Mouse (Mus musculus) inflammation-experienced regulatory T-cells, adult 6 months (primary cell): ENCODE results near the gene Cobll1. TPM values are rescaled to one million over a fixed set of nuclear protein-coding genes. Genes with fewer than 3 reads are reported as not detected.

ENCODE experiments used
- ATAC-seq: one replicate; pipeline ENCODE4 v1.8.0; 2017
- polyA plus RNA-seq, 3 experiments: library from polyadenylated mRNA; unstranded; fragments of 100-300 nt; shearing (Covaris generic); gene quantifications; one replicate each; pipeline ENCODE4 v1.2.1; 2017

Cobll1 gene
- polyA plus RNA-seq, 3 experiments from 2014 or later: 3.6 to 8.8 (median 3.6) TPM

GRCm38 (mm10) chr2:65236644-65237043 lies 2.6 kb downstream of the Cobll1 start:
- ATAC-seq: no peak

DNA sequence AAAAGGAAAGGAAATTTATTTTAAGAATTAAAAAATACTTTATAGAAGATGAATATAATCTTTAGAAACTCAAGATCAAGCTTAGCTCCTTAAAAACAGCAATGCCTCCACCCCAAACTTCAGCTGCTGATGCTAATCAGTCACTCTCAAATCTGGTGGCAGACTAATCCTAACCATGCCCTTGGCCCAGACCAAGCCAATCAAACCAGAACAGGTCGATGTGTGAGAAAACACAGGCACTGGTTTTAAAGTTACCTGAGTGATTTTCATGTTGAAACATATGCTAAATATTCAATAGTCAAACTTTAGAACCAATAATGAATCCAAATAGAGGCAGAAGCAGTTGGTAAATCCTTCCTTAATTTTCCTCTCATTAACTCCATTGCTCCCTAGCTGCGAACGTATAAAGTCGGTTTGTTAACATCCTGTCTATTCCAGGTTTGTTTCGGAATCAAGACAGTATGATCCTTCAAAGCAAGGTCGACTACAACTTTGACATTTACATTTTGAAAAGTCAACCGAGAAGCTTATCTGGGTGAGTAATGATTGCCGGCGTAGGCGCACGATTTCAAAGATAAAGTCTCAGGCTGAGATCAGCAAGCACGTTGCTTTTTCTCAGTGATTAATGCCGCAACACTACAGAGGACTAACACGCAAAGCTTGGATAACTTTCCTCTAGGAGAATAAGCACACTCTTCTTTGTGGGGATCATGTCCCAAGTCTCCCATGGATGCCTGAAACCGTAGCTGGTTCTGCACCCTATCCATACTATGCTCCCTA lies 6.3 kb downstream of the Cobll1 start:
- peak; percentile 53 for ATAC-seq

- no peak for ATAC-seq
Observed at GRCm38 (mm10) chr2:65228426-65228825, 10.8 kb downstream of the Cobll1 start.

GRCm38 (mm10) chr2:65227898-65228290 lies 11.3 kb downstream of the Cobll1 start:
- ATAC-seq: no peak

DNA sequence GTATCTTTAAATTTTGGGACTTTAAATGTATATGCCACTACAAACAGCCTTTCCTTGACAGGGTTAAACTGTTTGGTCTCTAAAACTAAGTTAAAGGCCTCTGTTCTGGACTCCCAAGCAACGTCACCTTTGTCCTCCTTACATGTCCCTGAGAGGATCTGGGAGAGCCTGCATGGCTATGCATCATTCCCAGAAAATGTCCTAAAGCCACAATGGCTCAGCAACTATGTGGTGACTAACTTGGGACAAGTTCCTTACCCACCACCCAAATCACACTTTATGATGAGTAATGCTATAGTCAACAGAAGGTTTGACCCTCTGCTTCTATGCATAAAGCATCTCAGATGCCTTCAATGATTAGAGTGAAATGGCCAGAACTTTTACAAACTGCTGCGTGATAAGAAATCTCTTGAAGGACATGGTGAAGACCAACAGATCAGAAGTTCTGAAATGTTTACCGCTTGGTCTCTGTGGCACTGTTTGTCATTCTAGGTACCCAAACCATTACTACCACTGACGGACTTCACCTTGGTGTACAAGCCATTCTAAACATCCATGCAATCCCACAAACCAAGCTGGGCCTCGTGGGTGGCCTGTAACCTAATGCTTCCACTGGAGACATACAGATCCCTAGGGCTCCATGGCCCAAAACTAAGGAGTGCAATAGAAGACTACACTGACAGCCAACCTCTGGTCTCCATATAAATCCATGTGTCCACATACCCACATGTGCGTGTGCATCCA lies 11.9 kb downstream of the Cobll1 start:
- ATAC-seq: no peak

- ATAC-seq: no peak
Observed at GRCm38 (mm10) chr2:65226494-65226893, 12.7 kb downstream of the Cobll1 start.

GRCm38 (mm10) chr2:65223956-65224735 lies 15.1 kb downstream of the Cobll1 start:
- no peak for ATAC-seq

- no peak for ATAC-seq
Observed at GRCm38 (mm10) chr2:65223012-65223411, 16.2 kb downstream of the Cobll1 start.

GRCm38 (mm10) chr2:65221646-65222045 lies 17.6 kb downstream of the Cobll1 start:
- ATAC-seq: no peak

DNA sequence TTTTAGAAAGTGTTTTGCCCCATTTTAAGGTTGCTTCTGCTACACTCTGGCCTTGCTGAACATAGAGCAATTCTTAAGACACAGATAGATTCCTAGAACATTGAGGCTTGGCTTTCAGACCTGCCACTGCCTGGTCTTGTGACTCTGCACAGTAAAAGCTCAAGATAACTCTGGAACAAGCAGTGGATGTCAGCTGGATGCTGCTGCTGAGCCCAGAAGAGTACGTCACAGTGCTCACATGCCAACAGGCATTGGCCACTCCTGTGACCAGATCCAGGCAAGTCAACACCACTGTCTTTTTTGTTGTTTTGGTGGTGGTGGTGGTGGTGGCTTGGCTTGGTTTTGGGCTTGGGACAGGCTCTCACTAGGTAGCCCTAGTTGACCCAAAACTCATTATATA lies 18.6 kb downstream of the Cobll1 start:
- no peak for ATAC-seq

- no peak for ATAC-seq
Observed at GRCm38 (mm10) chr2:65219375-65220135, 19.6 kb downstream of the Cobll1 start.

DNA sequence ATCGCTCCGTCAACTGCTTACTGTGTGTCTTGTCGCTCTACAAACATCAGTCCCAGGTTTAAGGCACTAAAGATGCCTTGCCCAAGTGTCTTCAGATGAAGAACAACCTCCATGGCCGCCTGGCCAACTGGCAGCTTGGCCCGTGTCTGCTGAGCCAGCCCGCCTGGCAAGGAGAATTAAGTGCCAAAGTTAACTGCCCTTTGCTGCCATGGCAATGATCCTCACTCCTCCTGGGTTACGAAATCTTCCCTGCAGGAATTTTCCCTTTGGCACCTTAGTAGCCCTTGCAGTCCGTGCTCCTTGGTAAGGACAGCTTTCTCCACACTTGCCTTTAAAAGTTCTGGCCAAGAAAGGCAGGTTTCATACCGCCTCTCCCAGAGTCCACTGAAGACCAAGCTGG lies 20.9 kb downstream of the Cobll1 start:
- no peak for ATAC-seq

DNA sequence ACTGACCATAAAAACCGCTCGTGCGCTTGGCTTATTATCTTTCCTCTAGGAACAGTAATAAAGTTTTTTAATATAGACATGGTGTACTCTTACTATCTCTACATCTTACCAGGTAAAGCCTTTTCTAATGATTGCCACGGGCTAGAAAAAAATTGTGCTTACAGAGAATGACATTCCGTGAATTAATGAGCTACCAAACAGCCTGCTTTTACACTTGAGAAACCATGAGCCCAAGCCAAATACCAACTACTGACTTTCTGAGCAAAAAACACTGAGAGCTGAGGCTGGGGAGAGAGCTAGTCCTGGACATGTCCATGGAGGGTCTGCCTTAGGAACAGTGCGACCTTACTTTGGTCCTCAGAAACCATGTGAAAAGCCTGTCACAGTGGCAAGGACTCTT lies 21.5 kb downstream of the Cobll1 start:
- ATAC-seq: no peak

DNA sequence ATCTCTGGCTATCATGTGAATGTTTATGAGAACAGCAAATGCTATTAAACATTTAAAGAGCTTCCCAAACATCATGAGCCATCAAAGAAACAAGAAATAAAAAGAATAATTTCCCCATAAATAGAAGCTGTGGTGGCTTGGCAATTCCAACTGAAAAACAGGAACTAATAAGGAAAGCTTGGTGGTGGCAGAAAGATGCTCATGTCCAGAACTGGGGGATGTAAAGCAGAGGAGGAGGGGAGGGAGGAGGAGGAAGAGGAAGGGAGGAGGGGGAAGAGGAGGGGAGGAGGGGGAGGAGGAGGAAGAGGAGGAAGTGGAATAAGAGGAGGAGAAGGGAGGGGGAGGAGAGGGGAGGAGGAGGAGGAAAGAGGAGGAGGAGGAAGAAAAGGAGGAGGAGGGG lies 23.0 kb downstream of the Cobll1 start:
- ATAC-seq: no peak

GRCm38 (mm10) chr2:65214556-65214955 lies 24.6 kb downstream of the Cobll1 start:
- no peak for ATAC-seq

DNA sequence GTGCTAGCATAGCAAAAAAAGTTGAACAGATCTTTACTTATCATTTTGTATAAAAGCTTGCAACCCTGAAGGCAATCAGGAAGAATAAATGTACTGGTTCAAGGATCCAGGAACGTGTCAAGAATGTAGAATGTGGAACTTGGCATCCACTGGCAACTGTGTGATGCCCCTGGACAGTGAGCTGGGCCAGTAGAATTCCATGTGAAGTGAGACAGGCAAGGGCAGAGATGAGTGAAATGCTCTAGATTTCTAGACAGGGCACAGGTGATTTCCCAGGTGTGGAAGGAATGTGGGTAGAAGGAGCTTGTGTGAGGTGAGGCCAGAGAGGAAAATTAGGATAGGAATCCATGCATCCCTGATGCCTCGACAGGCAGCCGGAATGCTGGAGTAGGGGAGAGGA lies 25.5 kb downstream of the Cobll1 start:
- ATAC-seq: no peak

- ATAC-seq: no peak
Observed at GRCm38 (mm10) chr2:65211620-65212019, 27.6 kb downstream of the Cobll1 start.

DNA sequence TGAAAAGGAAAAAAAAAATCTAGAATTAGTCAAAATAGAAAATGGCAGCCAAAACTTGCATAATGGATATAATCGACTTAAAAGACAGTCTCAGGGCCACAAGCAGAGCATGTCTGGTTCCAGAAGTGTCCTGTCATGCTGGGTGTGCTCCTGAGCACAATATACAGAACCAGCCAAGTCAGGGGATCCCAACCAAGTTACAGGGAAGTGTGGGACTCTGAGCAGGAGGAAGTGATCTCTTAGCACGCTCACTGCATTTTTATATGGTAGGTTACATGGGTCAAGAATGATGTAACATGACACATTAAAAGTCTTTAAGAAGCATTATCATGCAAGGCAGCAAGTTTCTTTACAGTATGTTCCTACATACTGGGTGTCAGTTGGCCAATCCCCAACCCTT lies 31.5 kb downstream of the Cobll1 start:
- ATAC-seq: no peak

DNA sequence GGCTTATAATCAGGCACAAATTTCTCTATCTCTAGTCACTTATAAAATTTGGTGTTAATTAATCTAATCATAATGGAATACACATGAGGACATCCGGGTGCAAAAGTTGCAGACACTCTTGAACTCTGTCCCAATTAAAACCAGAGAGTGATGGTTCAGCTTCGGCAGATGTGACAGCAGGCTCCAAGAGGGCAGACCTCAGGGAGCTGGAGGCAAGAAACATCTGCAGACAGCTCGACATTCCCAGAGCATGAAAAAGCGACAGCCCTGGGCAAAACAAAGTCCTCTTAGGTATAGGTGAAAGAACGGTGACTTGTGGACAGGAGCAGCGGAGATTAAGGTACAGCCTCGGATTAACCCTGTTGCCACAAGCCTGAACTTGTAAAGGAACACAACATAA lies 35.5 kb downstream of the Cobll1 start:
- no peak for ATAC-seq

DNA sequence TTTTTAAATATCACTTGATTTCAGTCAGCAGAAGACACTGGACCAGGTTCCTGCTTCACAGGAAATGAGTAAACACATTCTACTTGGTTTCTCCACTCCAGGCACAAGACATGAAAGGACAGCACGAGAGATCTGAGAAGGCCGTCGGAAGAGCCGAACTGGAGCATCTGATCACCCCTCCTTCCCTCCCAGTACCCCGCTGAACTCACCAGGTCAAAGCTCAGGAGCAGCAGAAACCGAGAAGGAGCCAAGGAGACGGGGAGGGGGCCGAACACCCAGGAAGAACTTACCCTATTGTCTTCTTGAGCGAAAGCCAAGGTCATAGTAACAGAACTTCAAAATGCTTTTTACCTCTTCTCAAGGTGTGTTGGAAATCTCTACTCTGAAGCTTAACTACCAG lies 39.5 kb downstream of the Cobll1 start:
- no peak for ATAC-seq

GRCm38 (mm10) chr2:65198605-65199004 lies 40.6 kb downstream of the Cobll1 start:
- no peak for ATAC-seq

DNA sequence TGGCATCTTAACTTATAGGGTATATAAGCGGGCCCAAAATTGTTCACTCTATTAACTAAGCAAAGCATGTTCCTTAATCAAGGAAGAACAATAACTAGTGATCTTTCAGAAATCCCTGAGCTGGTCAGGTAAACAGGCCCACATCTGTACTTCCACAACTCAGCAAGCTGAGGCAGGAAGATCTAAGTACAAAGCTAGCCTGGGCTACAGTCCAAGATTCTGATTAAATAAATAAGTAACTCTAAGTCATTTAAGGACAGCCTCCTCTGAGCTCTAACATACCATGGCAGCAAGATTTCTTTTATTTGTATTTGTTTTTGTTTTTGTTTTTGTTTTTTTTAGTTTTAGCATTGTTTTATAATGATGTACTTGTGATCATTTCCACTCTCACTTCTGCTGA lies 42.2 kb downstream of the Cobll1 start:
- no peak for ATAC-seq
